In genomic region chr11:106999151-106999948, GRCm38 (mm10) we compare ENCODE assay signal across 8 mouse cellular contexts. TPM values are rescaled to one million over a fixed set of nuclear protein-coding genes. Genes with fewer than 3 reads are reported as not detected.
DNase-seq lines count a peak whose midpoint lies in the region; ATAC-seq and TF ChIP-seq lines count a peak whose summit lies in the region.

TSS of gene Kpna2 (minus strand) at chr11:106999541.

- under 1% methylated on average over 43 of the region's 62 CpGs for WGBS in embryonic facial prominence, embryonic 14.5 days
- under 1% methylated on average over 51 of the region's 62 CpGs for WGBS in limb, embryonic 14.5 days
- WGBS in midbrain, postnatal 0 days, result under 1% methylated on average over 58 of the region's 62 CpGs

- no peaks in the 10 kb centered on the region for H3K27me3 ChIP-seq in embryonic facial prominence, embryonic 14.5 days (replicated peaks; ENCODE audit: control insufficient read depth, insufficient read depth, low read length)
- no peaks in the 10 kb centered on the region for H3K27me3 ChIP-seq in limb, embryonic 14.5 days (ENCODE audit: control insufficient read depth, insufficient read depth, low read length)
- no peaks in the 10 kb centered on the region for H3K27me3 ChIP-seq in midbrain, postnatal 0 days (ENCODE audit: insufficient read depth, low read length)

- DNase-seq in 3T3-L1 (ENCODE audit: low read depth, low spot score), result peak; percentile 96
- peak; percentile 73 to 75 for DNase-seq in adrenal gland, postnatal 4 days (ENCODE audit: low spot score in 2 of 2)
- peak; percentile 96 for DNase-seq in embryonic facial prominence, embryonic 14.5 days (ENCODE audit: low spot score)
- DNase-seq in heart, adult 8-10 months (ENCODE audit: low spot score), result peak; percentile 92
- peak; percentile 93 for DNase-seq in kidney, adult 9 months
- DNase-seq in limb, embryonic 14.5 days (ENCODE audit: low spot score), result peak; percentile 92
- peak; percentile 95 for DNase-seq in midbrain, postnatal 0 days (ENCODE audit: low spot score)
- DNase-seq in spleen, postnatal 14 days (ENCODE audit: low spot score in 2 of 2), result peak; percentile 83 to 86

- H3K9ac ChIP-seq in embryonic facial prominence, embryonic 14.5 days (ENCODE audit: low read depth, low read length), result peak within 1 kb of the TSS; percentile 89
- peak within 1 kb of the TSS; percentile 81 for H3K9ac ChIP-seq in limb, embryonic 14.5 days (ENCODE audit: low read depth, low read length, severe bottlenecking)
- peak within 1 kb of the TSS; percentile 58 for H3K9ac ChIP-seq in midbrain, postnatal 0 days (replicated peaks; ENCODE audit: low read length, poor library complexity, severe bottlenecking)

- peak; percentile 85; the same call in 1 of the 2 replicates for TF ChIP-seq POLR2A in limb, embryonic 14.5 days (IDR thresholded peaks at IDR 0.05; ENCODE audit: borderline replicate concordance, extremely low read depth, insufficient read depth, insufficient read length)

- no peak for TF ChIP-seq CTCF in midbrain, postnatal 0 days (IDR thresholded peaks at IDR 0.05)

- H3K4me1 ChIP-seq in embryonic facial prominence, embryonic 14.5 days (ENCODE audit: control insufficient read depth, insufficient read depth, low read length), result 0 out of 2 replicates have a peak, but pooled peaks cover 10% of the 10 kb centered on the region
- no peaks in the 10 kb centered on the region for H3K4me1 ChIP-seq in limb, embryonic 14.5 days (ENCODE audit: control insufficient read depth, insufficient read depth, low read length)
- H3K4me1 ChIP-seq in midbrain, postnatal 0 days (ENCODE audit: insufficient read depth, low read length), result no peaks in the 10 kb centered on the region

- peak within 1 kb of the TSS; percentile 86 for H3K27ac ChIP-seq in embryonic facial prominence, embryonic 14.5 days (replicated peaks; ENCODE audit: low read depth, low read length)
- peak within 1 kb of the TSS; percentile 83 for H3K27ac ChIP-seq in limb, embryonic 14.5 days (replicated peaks; ENCODE audit: low read depth, low read length)
- H3K27ac ChIP-seq in midbrain, postnatal 0 days (ENCODE audit: low read depth, low read length), result peak within 1 kb of the TSS; percentile 87

- peak within 1 kb of the TSS; percentile 72 for H3K4me2 ChIP-seq in embryonic facial prominence, embryonic 14.5 days (ENCODE audit: low read depth, low read length)
- H3K4me2 ChIP-seq in limb, embryonic 14.5 days (replicated peaks; ENCODE audit: low read depth, low read length, severe bottlenecking), result peak within 1 kb of the TSS; percentile 69
- peak within 1 kb of the TSS; percentile 56 for H3K4me2 ChIP-seq in midbrain, postnatal 0 days (ENCODE audit: low read depth, low read length, poor library complexity, severe bottlenecking)

- peak; percentile 95 for ATAC-seq in embryonic facial prominence, embryonic 14.5 days (ENCODE audit: low read depth)
- ATAC-seq in limb, embryonic 14.5 days (ENCODE audit: low FRiP score, low read depth), result peak; percentile 94
- ATAC-seq in midbrain, postnatal 0 days (ENCODE audit: low FRiP score), result peak; percentile 95

- H3K9me3 ChIP-seq in embryonic facial prominence, embryonic 14.5 days (ENCODE audit: control insufficient read depth, low read length), result no peaks in the 10 kb centered on the region
- H3K9me3 ChIP-seq in limb, embryonic 14.5 days (ENCODE audit: control insufficient read depth, low read length), result no peaks in the 10 kb centered on the region
- H3K9me3 ChIP-seq in midbrain, postnatal 0 days (ENCODE audit: low read length), result no peaks in the 10 kb centered on the region

- H3K4me3 ChIP-seq in embryonic facial prominence, embryonic 14.5 days (ENCODE audit: low read depth, low read length), result peak within 1 kb of the TSS; percentile 95
- H3K4me3 ChIP-seq in limb, embryonic 14.5 days (replicated peaks; ENCODE audit: low read length), result peak within 1 kb of the TSS; percentile 96
- H3K4me3 ChIP-seq in midbrain, postnatal 0 days (ENCODE audit: low read depth, low read length), result peak within 1 kb of the TSS; percentile 82

- peaks cover 26% of the 10 kb centered on the region for H3K36me3 ChIP-seq in embryonic facial prominence, embryonic 14.5 days (ENCODE audit: control insufficient read depth, insufficient read depth, low read length)
- peaks cover 27% of the 10 kb centered on the region for H3K36me3 ChIP-seq in limb, embryonic 14.5 days (ENCODE audit: control insufficient read depth, insufficient read depth, low read length)
- peaks cover 3% of the 10 kb centered on the region; the same call in 1 of the 2 replicates for H3K36me3 ChIP-seq in midbrain, postnatal 0 days (ENCODE audit: insufficient read depth, low read length)

RNA-seq across cellular contexts. Expression of gene Kpna2, which starts in this region (rescaled TPM):
- total RNA-seq in adrenal gland, postnatal 4 days (2021), result 10 to 100 TPM; 52.5 to 54.6 TPM
- 294 and 347 TPM in 2 replicates for polyA plus RNA-seq in embryonic facial prominence, embryonic 14.5 days (2014; fragmentation: Nextera tagmentation; extraction: Ambion mirVana)
- 10 to 100 TPM; 53.9 to 86.8 (median 74.8) TPM for total RNA-seq in heart, adult 8-10 months (2022)
- polyA plus RNA-seq in limb, embryonic 14.5 days (2012; rRNA removed), result 194 and 224 TPM in 2 replicates
- 291 and 311 TPM in 2 replicates for polyA plus RNA-seq in limb, embryonic 14.5 days (2014; fragmentation: Nextera tagmentation; extraction: Ambion mirVana)
- total RNA-seq in midbrain, postnatal 0 days (2014; rRNA removed), result 73.1 and 82.8 TPM in 2 replicates
- polyA plus RNA-seq in midbrain, postnatal 0 days (2015; fragmentation: Nextera tagmentation; extraction: Ambion mirVana), result 92.7 TPM in 2 replicates

Comparison
In these comparisons a context has a peak if more than half of its experiments do, and no peak if none do; other contexts are left out.
1. Peak in every context shown above with its lines: DNase-seq, ATAC-seq, H3K4me3 ChIP-seq and H3K27ac ChIP-seq.